Mouse (Mus musculus): ENCODE measurements around the gene 1700028P14Rik.

DNA sequence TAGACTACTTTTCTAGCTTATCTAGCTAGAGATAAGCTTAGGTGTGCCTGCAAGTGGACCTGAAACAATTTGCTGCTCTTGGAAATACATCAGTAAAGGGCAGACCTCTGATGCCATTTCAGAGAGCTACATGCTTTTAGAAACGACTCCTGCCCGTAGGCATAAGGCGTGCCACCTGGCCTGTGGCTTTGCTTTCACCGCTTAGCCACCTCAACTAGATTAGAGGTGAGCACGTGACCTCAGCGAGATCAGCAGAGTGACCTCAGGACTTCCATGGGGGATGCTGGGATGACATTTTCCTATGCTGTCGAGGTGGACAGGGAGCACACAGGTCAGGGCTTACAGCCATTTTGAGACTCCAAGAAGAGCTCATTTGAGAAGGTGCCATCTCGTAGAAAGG lies 131.5 kb downstream of the 1700028P14Rik start:
- no peak for TF ChIP-seq CTCF (IDR thresholded peaks at IDR 0.05; ENCODE audit: control insufficient read depth, insufficient read depth, low read length)
- no peak for TF ChIP-seq POLR2A (IDR thresholded peaks at IDR 0.05; ENCODE audit: borderline replicate concordance, control insufficient read depth, low read depth, low read length)

Measured in bone marrow, adult 2 months (tissue).